Mouse (Mus musculus): Measurements from ENCODE around the gene Gm20441.

Gm20441 gene

DNA sequence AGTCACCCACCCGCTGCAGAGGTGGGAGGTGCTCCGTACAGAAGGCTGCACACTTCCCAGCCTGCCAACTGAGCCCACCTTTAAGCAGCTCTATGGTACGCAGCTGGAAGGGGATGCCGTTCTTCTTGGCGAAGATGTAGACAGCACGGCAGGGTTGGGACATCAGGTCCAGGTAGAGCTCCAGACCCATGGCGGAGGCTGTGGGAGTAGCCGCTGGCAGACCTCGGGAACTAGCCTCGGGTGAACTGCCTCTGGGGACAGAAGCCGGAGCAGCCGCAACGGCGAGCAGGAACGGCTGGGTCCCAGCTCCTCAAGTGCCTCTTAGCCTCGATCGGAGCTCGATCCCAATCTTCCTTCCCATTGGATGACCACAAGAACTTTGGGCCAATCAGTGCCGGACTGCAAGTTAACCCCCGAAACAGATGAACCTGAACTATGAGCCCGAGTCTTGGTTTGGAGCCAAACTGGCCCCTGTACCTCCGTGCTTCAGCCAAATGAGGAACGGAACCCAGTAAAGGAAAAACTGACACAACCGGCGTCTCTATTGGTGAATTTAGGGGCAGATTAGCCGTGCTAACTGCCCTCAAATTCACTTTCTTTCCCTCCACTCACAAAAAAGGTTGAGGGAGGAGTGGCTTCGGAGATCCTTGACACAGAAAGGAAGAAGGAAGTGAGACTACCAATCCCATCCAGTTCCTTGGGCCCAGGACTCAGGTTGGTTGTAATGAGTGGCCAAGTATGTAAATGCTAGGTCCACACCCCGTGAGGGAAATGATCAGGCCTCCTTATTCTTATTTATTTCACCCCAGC lies at the start of gene Gm20441, which contains the start of gene Gstt3:
Gene Gm20441 (minus strand): TSS at position 186 of the 810 bp plus-strand sequence.
Gene Gstt3 (minus strand): TSS at position 646 of the 810 bp plus-strand sequence.
- in situ Hi-C loops (cut with MboI, MseI): loop anchor here (5.0 to 25.0 kb wide), 2 partner anchors 46 to 469 kb away; partner anchors contain the start of gene Adora2a

DNA sequence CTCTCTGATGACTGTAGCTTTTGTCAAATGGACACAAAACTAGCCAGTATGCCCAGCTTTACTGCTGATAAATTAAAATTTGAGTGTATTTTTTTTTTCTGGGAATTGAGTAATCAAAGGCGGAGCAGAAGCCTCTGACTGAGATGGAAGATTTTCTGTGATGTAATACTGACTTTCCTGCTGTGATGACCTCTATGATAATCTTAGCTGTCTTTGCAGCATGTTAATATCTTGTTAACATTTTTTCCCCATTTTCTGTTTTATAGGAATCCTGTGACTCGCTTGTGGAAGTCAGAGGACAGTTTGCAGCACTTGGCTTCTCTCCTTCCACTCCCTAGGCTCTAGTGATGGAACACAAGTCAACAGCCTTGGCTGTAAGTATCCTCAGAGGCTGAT lies 49.5 kb upstream of the Gm20441 start:
- in situ Hi-C loops (cut with MboI, MseI): no loop called here

DNA sequence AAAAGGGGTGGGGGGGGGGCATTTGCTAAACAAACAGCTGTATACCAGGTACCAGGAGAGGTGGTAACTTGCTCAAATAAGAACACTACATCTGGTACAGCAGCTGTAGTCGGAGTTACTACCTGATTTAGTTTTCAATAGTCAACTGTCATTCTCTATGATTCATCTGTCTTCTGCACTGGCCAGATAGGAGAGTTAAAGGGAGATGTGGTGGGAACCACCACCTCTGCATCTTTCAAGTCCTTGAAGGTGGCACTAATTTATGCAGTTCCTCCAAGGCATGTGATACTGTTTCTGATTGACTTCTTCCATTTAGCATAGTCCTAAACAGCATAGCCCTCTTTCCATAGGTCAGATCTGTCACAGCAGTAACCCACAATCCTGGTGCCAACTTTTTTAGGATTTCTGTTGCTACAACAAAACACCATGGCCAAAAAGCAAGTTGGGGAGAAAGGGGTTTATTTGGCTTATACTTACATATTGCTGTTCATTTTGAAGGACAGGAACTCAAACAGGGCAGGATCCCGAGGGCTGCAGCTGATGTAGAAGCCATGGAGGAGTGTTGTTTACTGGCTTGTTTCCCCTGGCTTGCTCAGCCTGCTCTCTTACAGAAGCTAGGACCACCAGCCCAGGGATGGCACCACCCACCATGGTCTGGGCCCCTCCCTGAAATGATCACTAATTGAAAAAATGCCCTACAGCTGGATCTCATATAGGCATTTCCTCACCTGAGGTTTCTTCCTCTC lies 48.9 kb upstream of the Gm20441 start:
- in situ Hi-C loops (cut with MboI, MseI): loop anchor here (5.0 kb wide), 2 partner anchors 47 to 72 kb away; partner anchors contain the start of genes Gm20441 and Gstt3

DNA sequence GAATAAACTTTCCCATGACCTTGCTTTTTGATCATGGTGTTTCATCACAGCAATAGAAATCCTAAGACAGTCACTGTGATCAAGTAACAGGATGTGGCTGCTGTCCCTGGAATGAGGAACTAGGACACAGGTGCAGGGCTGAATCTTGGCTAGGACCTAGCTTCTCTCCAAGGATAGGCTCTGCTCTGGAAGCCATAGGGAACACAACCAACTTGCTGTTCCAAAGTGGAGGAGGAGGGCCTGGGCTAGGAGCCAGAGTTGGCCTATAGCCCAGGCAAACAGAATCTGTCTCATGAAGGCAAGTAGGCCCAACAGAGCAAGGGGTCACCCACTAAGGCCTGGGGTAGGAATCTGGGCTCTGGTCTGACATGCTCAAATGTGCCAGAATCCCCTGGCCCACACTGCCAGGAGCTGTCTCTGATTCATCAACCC lies 47.8 kb upstream of the Gm20441 start:
- in situ Hi-C loops (cut with MboI, MseI): loop anchor here (5.0 kb wide), 2 partner anchors 46 to 71 kb away; partner anchors contain the start of genes Gm20441 and Gstt3

DNA sequence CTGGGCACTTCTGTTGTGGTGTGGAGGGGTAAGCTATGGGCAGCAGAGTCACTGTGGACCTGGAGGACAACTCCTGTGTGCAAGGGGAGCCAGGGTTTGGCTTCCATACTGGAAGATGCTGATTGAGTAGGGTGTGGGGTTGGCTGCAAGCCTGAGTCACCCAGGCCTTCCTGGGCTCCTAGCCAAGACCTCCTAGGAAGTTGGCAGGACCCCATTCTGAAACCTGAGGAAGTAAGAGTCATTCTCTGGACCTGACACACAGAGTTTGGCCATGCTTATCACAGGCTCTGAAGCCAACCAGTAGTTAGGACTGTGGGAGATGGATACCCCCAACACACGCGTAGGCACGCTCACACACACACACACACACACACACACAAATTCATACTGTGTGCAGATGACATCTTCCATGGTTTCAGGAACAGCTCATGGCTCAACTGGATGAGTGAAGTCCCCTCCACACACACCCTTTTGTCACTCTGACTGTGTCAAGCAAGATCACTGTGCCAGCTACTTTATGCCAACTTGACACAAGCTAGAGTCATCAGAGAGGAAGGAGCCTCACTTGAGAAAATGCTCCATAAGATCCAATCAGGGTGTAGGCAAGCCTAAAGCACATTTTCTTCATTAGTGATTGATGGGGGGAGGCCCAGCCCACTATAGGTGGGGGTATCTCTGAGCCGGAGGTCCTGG lies 47.1 kb upstream of the Gm20441 start:
- in situ Hi-C loops (cut with MboI, MseI): loop anchor here (5.0 kb wide), 2 partner anchors 46 to 71 kb away; partner anchors contain the start of genes Gm20441 and Gstt3

DNA sequence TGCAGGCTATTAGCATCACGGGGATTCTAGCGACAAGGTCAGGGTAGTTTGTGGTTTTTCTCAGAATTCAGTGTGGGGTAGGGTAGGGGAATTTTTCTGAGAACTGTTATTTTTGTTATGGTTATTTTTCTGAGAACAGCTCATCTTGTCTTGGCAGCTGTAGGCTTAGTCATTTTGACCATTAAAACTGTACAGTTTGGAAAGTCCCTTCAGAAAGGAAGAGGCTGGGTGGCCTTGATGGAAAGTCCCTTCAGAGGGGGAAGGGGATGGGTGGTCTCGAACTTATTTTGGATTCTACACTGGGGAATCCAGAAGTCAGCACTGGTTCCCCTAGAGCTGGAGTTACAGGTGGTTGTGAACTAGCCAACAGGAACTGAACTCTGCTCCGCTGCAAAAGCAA lies 43.8 kb upstream of the Gm20441 start:
- in situ Hi-C loops (cut with MboI, MseI): loop anchor here (25.0 kb wide), 1 partner anchor 1187 kb away; no protein-coding TSS in a partner anchor

DNA sequence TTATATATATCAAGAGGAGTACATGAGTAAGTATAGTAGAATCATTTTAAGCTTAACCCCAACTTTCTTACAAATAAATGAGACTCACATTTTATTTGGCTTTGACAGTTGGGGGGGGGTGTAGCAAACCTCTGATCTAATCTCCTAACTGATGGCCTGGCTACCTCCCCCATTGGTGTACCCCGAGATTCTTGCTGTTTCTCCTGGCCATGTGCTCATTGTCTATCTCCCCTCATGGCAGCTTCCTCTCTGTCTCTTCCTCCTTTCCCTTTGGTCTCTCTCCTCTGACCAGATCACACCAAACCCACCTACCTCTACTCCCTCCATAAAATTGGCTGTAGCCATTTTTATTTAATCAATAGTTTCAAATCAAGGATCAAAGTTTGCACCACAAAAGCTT lies 43.0 kb upstream of the Gm20441 start:
- in situ Hi-C loops (cut with MboI, MseI): loop anchor here (25.0 kb wide), 1 partner anchor 1186 kb away; no protein-coding TSS in a partner anchor

DNA sequence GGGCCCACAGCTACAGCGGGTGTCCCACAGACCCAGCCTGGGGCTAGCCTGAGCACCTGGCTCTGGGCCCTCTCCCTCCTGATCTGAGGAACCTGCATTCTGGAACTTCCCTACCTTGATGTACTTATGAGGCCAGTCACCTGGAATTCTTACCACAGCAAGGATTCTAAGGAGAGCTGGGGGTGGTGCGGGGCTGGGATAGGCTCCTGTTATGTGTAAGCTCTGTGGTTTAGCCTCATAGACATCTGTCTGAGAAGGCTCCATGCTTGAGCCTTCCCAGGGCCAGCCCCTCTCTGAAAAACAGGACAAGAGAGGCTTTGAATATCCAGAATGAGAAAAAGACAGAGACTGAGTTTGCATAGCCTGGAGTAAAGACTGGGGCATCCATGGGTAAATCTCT lies 41.7 kb upstream of the Gm20441 start, which contains the start of gene Gstt4:
Gene Gstt4 (minus strand): TSS at position 101 of the 400 bp plus-strand sequence.
- in situ Hi-C loops (cut with MboI, MseI): loop anchor here (25.0 kb wide), 1 partner anchor 1185 kb away; no protein-coding TSS in a partner anchor

DNA sequence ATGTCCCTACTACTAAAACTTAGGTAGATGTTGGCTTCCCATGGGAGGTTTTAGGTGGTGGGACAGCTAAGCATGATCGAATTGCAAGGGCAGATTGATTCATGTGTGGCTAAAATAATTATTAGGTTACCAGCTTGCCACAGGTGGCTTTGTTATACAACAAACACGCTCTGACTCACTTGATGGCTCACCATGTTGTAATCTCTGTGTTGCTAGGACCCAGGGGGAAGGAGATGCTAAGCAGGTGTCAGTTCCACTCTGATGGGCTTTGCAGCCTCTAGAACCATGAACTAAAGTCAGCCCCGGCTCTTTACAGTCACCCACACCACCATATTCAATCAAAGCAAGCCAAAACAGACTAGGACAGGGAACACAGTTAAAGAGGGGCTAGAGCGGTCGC lies 39.1 kb upstream of the Gm20441 start:
- in situ Hi-C loops (cut with MboI, MseI): loop anchor here (25.0 kb wide), 1 partner anchor 1183 kb away; no protein-coding TSS in a partner anchor

DNA sequence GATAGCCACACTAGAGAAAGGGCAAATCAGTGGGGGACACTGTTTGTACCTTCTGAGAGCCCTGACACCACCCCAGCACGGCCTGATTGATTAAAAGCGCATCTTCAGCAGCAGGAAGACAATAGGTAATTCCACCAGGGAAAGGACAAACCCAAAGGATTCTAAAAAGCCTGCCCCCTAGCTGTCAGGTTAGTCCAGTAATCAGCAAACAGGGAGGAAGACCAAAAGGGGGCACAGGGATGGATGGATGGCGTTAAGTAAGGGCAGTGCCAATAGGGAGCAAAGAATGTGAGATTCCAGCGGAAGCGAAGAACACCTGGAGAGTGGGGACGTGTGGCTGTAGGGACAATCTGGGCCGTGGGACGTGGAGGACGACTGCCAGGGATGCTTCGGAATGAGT lies 37.9 kb upstream of the Gm20441 start:
- in situ Hi-C loops (cut with MboI, MseI): loop anchor here (25.0 kb wide), 1 partner anchor 1181 kb away; no protein-coding TSS in a partner anchor

DNA sequence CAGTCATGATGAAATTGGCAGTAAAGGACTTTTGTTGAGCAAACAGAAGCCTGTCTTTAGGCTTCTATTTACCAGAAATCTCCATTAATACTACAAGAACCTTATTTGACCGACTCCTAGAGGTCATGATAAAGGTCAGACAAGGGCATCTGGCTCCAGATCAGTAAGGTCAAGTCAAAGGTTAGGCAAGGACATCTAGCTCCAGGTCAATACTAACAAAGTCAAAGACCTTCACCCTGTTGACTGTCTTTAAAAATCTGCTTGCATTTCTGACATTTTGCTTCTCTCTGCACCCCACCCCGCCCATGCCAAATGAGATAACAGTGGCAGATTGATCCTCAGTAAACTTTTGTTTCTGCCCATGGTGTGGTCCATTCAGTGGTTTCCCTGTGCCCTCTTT lies 23.5 kb upstream of the Gm20441 start:
- in situ Hi-C loops (cut with MboI, MseI): loop anchor here (25.0 kb wide), 1 partner anchor 1167 kb away; no protein-coding TSS in a partner anchor

DNA sequence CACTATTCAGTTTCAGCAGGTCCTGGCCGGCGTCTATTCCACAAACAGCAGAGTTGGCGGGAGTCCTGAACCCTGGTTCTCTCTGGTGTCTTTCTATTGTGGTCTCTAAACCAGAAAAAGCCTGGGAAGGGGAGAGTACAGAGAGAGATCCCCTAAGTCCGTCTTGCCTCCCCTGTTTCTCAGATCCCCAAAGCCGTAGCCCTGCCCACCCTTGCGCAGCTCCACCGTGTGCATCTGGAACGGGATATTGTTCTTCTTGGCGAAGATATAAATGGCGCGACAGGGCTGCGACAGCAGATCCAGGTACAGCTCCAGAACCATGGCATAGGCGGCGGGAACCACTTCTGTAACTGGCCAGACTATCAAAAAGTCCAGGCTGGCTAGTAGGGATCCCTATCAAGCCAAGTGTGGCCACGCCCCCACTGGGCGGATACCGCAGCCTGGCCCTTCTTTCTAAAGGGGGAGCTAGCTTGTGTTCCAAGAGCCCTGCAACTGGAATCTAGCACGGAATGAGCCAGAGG lies 17.5 kb upstream of the Gm20441 start, which contains the start of gene Gstt1:
Gene Gstt1 (minus strand): TSS at position 409 of the 521 bp plus-strand sequence.
- in situ Hi-C loops (cut with MboI, MseI): loop anchor here (25.0 kb wide), 1 partner anchor 486 kb away; the partner anchor contains the start of gene Adora2a

DNA sequence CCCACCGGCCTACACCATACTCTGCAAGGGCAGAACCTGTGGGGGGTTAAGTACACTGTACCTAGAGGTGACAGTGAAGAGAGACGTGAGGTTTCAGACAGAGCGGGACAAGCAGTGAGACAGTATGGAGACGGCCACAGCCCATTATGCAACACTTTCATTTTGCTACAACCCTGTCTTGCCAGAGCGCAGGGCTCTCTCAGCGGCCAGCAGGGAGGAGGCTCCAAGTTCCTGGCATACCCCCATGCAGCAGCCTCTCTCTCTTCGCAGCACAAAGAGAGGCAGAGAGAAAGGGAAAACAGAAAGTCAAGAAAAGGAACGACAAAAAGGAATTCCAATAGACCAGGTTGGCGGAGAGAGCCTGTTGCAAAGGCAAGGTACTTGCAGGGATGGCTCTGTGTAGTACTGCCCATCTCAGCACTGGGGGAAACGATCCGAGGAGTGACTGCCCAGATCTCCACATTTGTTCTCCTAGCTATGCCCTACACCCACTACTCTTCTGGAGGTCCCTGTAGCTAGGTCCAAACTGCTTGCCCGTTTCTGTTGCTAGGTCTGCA lies 16.9 kb upstream of the Gm20441 start:
- in situ Hi-C loops (cut with MboI, MseI): loop anchor here (25.0 kb wide), 1 partner anchor 485 kb away; the partner anchor contains the start of gene Adora2a

DNA sequence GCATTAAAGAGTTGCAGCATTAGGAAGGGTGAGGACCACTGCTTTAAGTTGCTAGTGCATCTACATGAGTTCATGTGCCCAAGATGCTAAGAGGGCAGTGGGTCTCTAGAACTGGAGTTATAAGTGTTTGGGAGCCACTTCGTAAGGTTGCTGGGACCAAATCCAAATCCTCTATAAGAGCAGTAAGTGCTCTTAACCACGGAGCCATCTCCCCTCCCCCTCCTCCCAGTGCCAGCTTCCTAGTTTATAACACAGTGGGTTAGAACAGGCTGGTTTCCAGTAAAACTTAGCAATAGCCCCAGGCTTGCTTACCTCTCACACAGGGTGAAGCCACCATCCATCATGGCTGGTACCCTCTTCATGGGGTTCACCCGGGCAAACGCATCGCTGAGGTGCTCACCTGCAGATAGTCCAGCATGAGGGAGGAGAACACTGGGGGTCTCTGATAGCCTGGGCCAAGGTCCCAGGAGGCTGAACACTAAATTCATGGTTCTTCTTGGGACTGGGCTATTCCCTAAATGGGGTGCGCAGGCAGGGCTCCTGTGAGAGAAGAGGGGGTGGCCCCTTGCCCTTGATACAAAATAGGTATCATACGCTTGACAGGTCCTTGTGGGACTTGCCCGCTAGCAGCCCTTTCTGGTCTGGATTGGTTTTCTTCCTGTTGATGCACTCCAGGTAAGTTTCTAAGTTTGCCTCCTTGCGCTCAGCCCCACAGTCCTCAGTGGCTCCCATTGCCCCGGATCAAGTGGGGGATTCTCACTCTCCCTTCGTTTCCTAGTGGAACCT lies 16.2 kb upstream of the Gm20441 start:
- in situ Hi-C loops (cut with MboI, MseI): loop anchor here (25.0 kb wide), 1 partner anchor 485 kb away; the partner anchor contains the start of gene Adora2a

DNA sequence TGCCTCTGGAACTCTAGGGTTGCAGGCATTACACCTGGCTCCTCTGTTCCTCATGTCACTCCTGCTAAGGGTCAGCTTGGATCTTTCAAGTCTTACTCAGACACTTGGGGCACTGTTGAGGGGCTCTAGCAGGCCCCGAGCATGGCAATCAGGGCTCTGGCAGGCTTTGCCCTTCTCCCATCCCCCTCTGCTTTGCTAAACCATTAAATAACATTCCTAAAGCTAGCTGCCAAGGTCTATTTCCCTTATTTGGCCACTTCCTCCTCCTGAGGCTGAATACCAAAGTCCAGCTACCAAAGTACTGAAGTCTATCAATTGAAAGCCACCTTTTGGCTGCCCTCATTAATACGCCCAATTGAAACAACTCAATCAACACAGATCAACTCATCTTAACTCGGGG lies 14.1 kb upstream of the Gm20441 start:
- in situ Hi-C loops (cut with MboI, MseI): loop anchor here (25.0 kb wide), 1 partner anchor 483 kb away; the partner anchor contains the start of gene Adora2a

DNA sequence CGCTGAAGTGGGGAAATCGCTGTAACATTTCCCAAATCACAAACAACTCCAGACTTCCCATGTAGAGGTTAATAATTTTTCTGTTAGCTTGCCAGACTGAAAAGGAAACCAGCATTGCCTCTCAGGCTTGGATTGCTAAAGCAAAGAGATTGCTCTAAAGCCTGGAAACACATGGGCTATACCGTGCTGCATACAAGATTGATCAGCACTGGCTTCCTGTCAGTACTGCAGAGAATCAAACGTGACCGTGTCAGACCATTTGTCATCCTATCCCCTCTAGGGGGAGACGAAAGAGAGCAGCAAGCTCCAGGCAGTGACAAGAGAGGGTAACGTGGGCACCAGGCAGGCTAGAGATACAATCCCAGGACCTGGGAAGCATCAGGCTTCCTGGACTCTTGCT lies 10.0 kb upstream of the Gm20441 start:
- in situ Hi-C loops (cut with MboI, MseI): loop anchor here (25.0 kb wide), 1 partner anchor 478 kb away; the partner anchor contains the start of gene Adora2a

DNA sequence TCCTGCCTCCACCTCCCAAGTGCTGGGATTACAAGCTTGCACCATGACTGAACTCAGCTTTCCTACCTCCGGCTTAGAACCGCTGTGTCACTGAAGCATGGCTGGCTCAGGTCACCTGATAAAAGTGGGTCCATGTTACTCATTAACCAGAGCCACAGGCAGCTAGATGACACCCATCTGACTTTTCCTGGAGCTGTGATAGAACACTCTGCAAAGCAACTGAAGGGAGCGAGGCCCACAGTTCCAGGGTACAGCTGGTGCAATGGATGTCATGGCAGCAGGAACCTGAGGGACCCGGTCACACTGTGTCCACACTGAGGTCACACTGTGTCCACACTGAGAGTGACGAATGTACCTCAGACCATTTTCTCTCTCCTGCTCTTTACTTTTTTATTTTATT lies 9.1 kb upstream of the Gm20441 start:
- in situ Hi-C loops (cut with MboI, MseI): loop anchor here (25.0 kb wide), 1 partner anchor 478 kb away; the partner anchor contains the start of gene Adora2a

DNA sequence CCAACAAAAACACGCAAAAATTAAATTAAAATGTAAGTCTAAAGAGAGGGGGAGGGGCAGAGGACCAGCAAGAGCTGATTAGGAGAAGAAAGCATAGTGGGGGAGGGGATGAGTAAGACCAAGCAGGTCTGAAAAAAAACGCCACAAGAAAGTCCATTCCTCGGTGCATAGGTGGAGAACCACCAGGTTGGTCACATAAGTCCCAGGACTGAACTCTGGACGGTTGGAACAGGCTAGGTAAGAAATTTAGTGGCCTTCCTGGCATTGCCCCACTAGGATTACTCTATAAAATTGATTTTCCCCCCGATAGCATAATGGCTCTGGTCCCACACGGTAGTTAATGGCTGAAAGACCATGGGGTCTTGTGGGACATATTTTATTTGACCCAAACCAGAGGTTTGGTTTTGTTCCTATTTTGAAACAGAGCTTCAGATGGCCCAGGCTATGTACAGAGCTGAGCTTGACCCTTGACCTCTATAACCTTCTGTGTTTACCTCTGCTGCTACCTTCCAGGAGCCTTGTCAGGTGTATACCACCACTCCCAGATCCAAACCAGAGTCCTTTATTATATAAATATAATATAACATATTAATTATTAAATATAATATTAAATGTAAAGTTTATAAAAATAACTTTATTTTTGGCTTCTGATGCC lies 8.5 kb upstream of the Gm20441 start:
- in situ Hi-C loops (cut with MboI, MseI): loop anchor here (25.0 kb wide), 1 partner anchor 477 kb away; the partner anchor contains the start of gene Adora2a
